Mouse (Mus musculus) CH12.LX (cell line): ENCODE measurements around the gene Eif4h.

Experiments
- CTCF ChIP-seq, 2 experiments: IDR thresholded peaks in 1 of 2; conservative IDR thresholded peaks in 1 of 2; 2 replicates each; pipeline ENCODE4 v1.5.1; 2011 to 2012; ENCODE audit warnings: low read depth in 2 of 2, low read length in 2 of 2, improper control_type of control experiment in 1 of 2, inconsistent platforms in 1 of 2, mild to moderate bottlenecking in 1 of 2, moderate library complexity in 1 of 2
- EP300 ChIP-seq: IDR thresholded peaks from 2 replicates; pipeline ENCODE4 v1.6.1; 2011; ENCODE audit warnings: low read length, improper control_type of control experiment
- GABPA ChIP-seq: IDR thresholded peaks from 2 replicates; pipeline ENCODE4 v1.6.1; 2012; ENCODE audit warnings: low read depth, low read length, improper control_type of control experiment, inconsistent platforms; ENCODE audit not compliant: insufficient replicate concordance
- KAT2A ChIP-seq: IDR thresholded peaks from 2 replicates; pipeline ENCODE4 v1.6.1; 2012; ENCODE audit warnings: low read length, improper control_type of control experiment, inconsistent platforms; ENCODE audit not compliant: insufficient replicate concordance
- MAFK ChIP-seq: IDR thresholded peaks from 2 replicates; pipeline ENCODE4 v1.6.1; 2011; ENCODE audit warnings: low read length, improper control_type of control experiment; ENCODE audit not compliant: insufficient replicate concordance
- POLR2A ChIP-seq: IDR thresholded peaks from 2 replicates; pipeline ENCODE4 v1.6.1; 2011; ENCODE audit warnings: low read depth, mild to moderate bottlenecking, improper control_type of control experiment, low read length
- RAD21 ChIP-seq: IDR thresholded peaks from 2 replicates; pipeline ENCODE4 v1.6.1; 2011; ENCODE audit warnings: low read depth, mild to moderate bottlenecking, low read length, improper control_type of control experiment, moderate library complexity
- ZC3H11A ChIP-seq: IDR thresholded peaks from 2 replicates; pipeline ENCODE4 v1.6.1; 2012; ENCODE audit warnings: low read depth, mild to moderate bottlenecking, inconsistent platforms, low read length, improper control_type of control experiment
- ZMIZ1 ChIP-seq: IDR thresholded peaks from 2 replicates; pipeline ENCODE4 v1.6.1; 2012; ENCODE audit warnings: low read depth, mild to moderate bottlenecking, inconsistent platforms, low read length, improper control_type of control experiment

- TF ChIP-seq CTCF (conservative IDR thresholded peaks at IDR 0.05 in 1 of 2, IDR thresholded peaks at IDR 0.05 in 1 of 2; ENCODE audit: low read depth in 2 of 2, low read length in 2 of 2): no peak
- TF ChIP-seq POLR2A: peak; percentile 89
- peak; percentile 86 for TF ChIP-seq MAFK
- no peak for TF ChIP-seq GABPA
- TF ChIP-seq ZC3H11A: no peak
- TF ChIP-seq KAT2A: peak; percentile 82
- TF ChIP-seq EP300: peak; percentile 99
- peak; percentile 94 for TF ChIP-seq ZMIZ1
- no peak; the same call in 1 of the 2 replicates for TF ChIP-seq RAD21
Measured at GRCm38 (mm10) chr5:134613727-134614126, 25.6 kb downstream of the Eif4h start.
